18 mouse cellular contexts compared by ENCODE assay signal in genomic region chr4:32423667-32424066, GRCm38 (mm10).
DNase-seq lines count a peak whose midpoint lies in the region; ATAC-seq and TF ChIP-seq lines count a peak whose summit lies in the region.
"Had no signal": no experiment of that assay in that cellular context is flagged by ENCODE, and none has a peak within 500 bp of the region (broad histone marks: within the 10 kb centered on the region; RNA-seq: fewer than 3 reads in every experiment).

No protein-coding gene starts in this region.

- no peak for TF ChIP-seq CTCF in lung, adult 2 months (IDR thresholded peaks at IDR 0.05; ENCODE audit: insufficient read depth, low read length)

- no peaks in the 10 kb centered on the region for H3K4me1 ChIP-seq in lung, embryonic 16.5 days (replicated peaks; ENCODE audit: control insufficient read depth, insufficient read depth, low read length)
- no peaks in the 10 kb centered on the region for H3K4me1 ChIP-seq in lung, adult 2 months (ENCODE audit: control insufficient read depth, insufficient read depth, low read length)
- peaks cover 57% of the 10 kb centered on the region for H3K4me1 ChIP-seq in hindbrain, embryonic 13.5 days (replicated peaks)
- peaks cover 5% of the 10 kb centered on the region for H3K4me1 ChIP-seq in heart, embryonic 11.5 days (ENCODE audit: control insufficient read depth, insufficient read depth, low read length)

- no peak overlapping the region for H3K9ac ChIP-seq in lung, embryonic 16.5 days (ENCODE audit: low read length)
- no peak overlapping the region for H3K9ac ChIP-seq in hindbrain, embryonic 13.5 days
- H3K9ac ChIP-seq in heart, embryonic 11.5 days (ENCODE audit: low read depth, low read length), result no peak overlapping the region
- H3K9ac ChIP-seq: forebrain, embryonic 13.5 days; forebrain, postnatal 0 days; heart, embryonic 13.5 days had no signal

- peak; percentile 81 for ATAC-seq in lung, embryonic 16.5 days (ENCODE audit: low read depth)
- ATAC-seq in inflammation-experienced regulatory T-cells, adult 6 months, result peak; percentile 24
- no peak for ATAC-seq in hindbrain, embryonic 13.5 days (ENCODE audit: low FRiP score)
- no peak for ATAC-seq in heart, embryonic 11.5 days (replicated peaks; ENCODE audit: insufficient number of reproducible peaks, low FRiP score, low TSS enrichment)
- ATAC-seq: forebrain, embryonic 13.5 days; forebrain, postnatal 0 days; hindbrain, embryonic 16.5 days had no signal

- no peak overlapping the region for H3K4me2 ChIP-seq in lung, embryonic 16.5 days (ENCODE audit: low read depth, low read length)
- no peak overlapping the region for H3K4me2 ChIP-seq in hindbrain, embryonic 13.5 days
- no peak overlapping the region for H3K4me2 ChIP-seq in heart, embryonic 11.5 days
- H3K4me2 ChIP-seq: forebrain, embryonic 13.5 days; heart, embryonic 13.5 days had no signal

- H3K36me3 ChIP-seq in lung, embryonic 16.5 days (ENCODE audit: control insufficient read depth, insufficient read depth, low read length), result no peaks in the 10 kb centered on the region
- H3K36me3 ChIP-seq in hindbrain, embryonic 13.5 days, result no peaks in the 10 kb centered on the region
- H3K36me3 ChIP-seq in heart, embryonic 11.5 days (ENCODE audit: control insufficient read depth, insufficient read depth, low read length), result no peaks in the 10 kb centered on the region
- H3K36me3 ChIP-seq: embryonic facial prominence, embryonic 10.5 days; heart, embryonic 13.5 days had no signal

- no peaks in the 10 kb centered on the region for H3K27me3 ChIP-seq in lung, embryonic 16.5 days (ENCODE audit: control insufficient read depth, insufficient read depth, low read depth, low read length)
- H3K27me3 ChIP-seq in hindbrain, embryonic 13.5 days, result no peaks in the 10 kb centered on the region
- peaks cover 3% of the 10 kb centered on the region; the same call in 1 of the 2 replicates for H3K27me3 ChIP-seq in heart, embryonic 11.5 days (ENCODE audit: control insufficient read depth, insufficient read depth, low read length)
- H3K27me3 ChIP-seq: forebrain, embryonic 13.5 days; heart, embryonic 13.5 days had no signal

- 48% methylated on average over 5 of the region's 5 CpGs for WGBS in lung, embryonic 16.5 days
- WGBS in lung, adult 2 months, result 63% methylated on average over 5 of the region's 5 CpGs
- WGBS in hindbrain, embryonic 13.5 days, result 92% methylated on average over 5 of the region's 5 CpGs
- 59% methylated on average over 5 of the region's 5 CpGs for WGBS in heart, embryonic 11.5 days (ENCODE audit: insufficient replicate concordance)

- H3K27ac ChIP-seq in lung, embryonic 16.5 days (ENCODE audit: low read length), result no peak overlapping the region
- no peak overlapping the region for H3K27ac ChIP-seq in hindbrain, embryonic 13.5 days
- no peak overlapping the region for H3K27ac ChIP-seq in heart, embryonic 11.5 days (ENCODE audit: low read depth, low read length)
- H3K27ac ChIP-seq: embryonic facial prominence, embryonic 10.5 days; forebrain, embryonic 13.5 days; heart, embryonic 13.5 days had no signal

- TF ChIP-seq POLR2A in lung, adult 2 months (IDR thresholded peaks at IDR 0.05; ENCODE audit: borderline replicate concordance, extremely low read depth, low read depth, low read length), result no peak

- no peak overlapping the region for H3K4me3 ChIP-seq in lung, embryonic 16.5 days (ENCODE audit: low read length)
- H3K4me3 ChIP-seq in lung, adult 2 months (replicated peaks; ENCODE audit: extremely low read depth, low read depth, low read length), result no peak overlapping the region
- H3K4me3 ChIP-seq in hindbrain, embryonic 13.5 days, result no peak overlapping the region
- H3K4me3 ChIP-seq in heart, embryonic 11.5 days (ENCODE audit: low read depth, low read length), result no peak overlapping the region
- H3K4me3 ChIP-seq: embryonic facial prominence, embryonic 10.5 days; forebrain, embryonic 13.5 days; heart, embryonic 13.5 days had no signal

- DNase-seq in lung, adult 2 months, result no peak
- DNase-seq in CD4-positive, CD25-positive, alpha-beta regulatory T cell, adult 2 months (ENCODE audit: low read depth, low spot score), result peak; percentile 61
- DNase-seq in CD8-positive naive resting alpha-beta T cell, adult 2 months (ENCODE audit: low read depth in 2 of 2, low spot score in 2 of 2), result peak; percentile 16 to 21
- no peak for DNase-seq in gastrocnemius, postnatal 25 days
- DNase-seq: adrenal gland, postnatal 14 days; cerebellum, adult 11-12 months; cerebellum, adult 9-11 months; forebrain, postnatal 0 days; gastrocnemius, postnatal 14 days; heart, postnatal 36 days had no signal

- no peaks in the 10 kb centered on the region for H3K9me3 ChIP-seq in lung, embryonic 16.5 days (ENCODE audit: control insufficient read depth, low read length)
- H3K9me3 ChIP-seq in hindbrain, embryonic 13.5 days, result no peaks in the 10 kb centered on the region
- no peaks in the 10 kb centered on the region for H3K9me3 ChIP-seq in heart, embryonic 11.5 days (replicated peaks; ENCODE audit: control insufficient read depth, low read length)
- H3K9me3 ChIP-seq: embryonic facial prominence, embryonic 10.5 days; forebrain, embryonic 13.5 days; heart, embryonic 13.5 days had no signal

Comparison
In these comparisons a context has a peak if more than half of its experiments do, and no peak if none do; other contexts are left out.
1. ATAC-seq: peak in lung, embryonic 16.5 days (single experiment) and inflammation-experienced regulatory T-cells, adult 6 months (single experiment); none in hindbrain, embryonic 13.5 days (single experiment) and heart, embryonic 11.5 days (single experiment).
2. DNase-seq: peak in CD4-positive, CD25-positive, alpha-beta regulatory T cell, adult 2 months (single experiment) and CD8-positive naive resting alpha-beta T cell, adult 2 months (2 of 2); none in lung, adult 2 months (single experiment) and gastrocnemius, postnatal 25 days (single experiment).